Mouse (Mus musculus) C2C12 (cell line): ENCODE results near the gene Tssk3. TPM values are rescaled to one million over a fixed set of nuclear protein-coding genes. Genes with fewer than 3 reads are reported as not detected.

Source experiments
- H3K27me3 ChIP-seq: one replicate; pipeline ENCODE4 v1.6.1; 2011; ENCODE audit not compliant: control insufficient read depth, insufficient read depth, insufficient read length
- H3K36me3 ChIP-seq: one replicate; pipeline ENCODE4 v1.6.1; 2011; ENCODE audit not compliant: control insufficient read depth, insufficient read depth
- H3K4me3 ChIP-seq: one replicate; pipeline ENCODE4 v1.5.1; 2011; ENCODE audit warnings: mild to moderate bottlenecking, control low read depth; ENCODE audit not compliant: poor library complexity, insufficient read depth, severe bottlenecking
- H3K79me2 ChIP-seq: one replicate; pipeline ENCODE4 v1.6.1; 2011; ENCODE audit not compliant: control insufficient read depth, insufficient read depth
- H3K79me3 ChIP-seq: one replicate; pipeline ENCODE4 v1.6.1; 2011; ENCODE audit warnings: low read depth, control low read depth
- H3ac ChIP-seq: one replicate; pipeline ENCODE3; 2011; ENCODE audit warnings: low read depth; ENCODE audit not compliant: control insufficient read depth, insufficient read length
- CEBPB ChIP-seq: IDR thresholded peaks from one replicate; pipeline ENCODE4 v1.6.1; 2011; ENCODE audit warnings: low read depth, mild to moderate bottlenecking, control low read depth, moderate library complexity
- CTCF ChIP-seq: IDR thresholded peaks from one replicate; pipeline ENCODE4 v1.5.1; 2011; ENCODE audit not compliant: control insufficient read depth, insufficient read depth, insufficient read length
- FOSL1 ChIP-seq: IDR thresholded peaks from one replicate; pipeline ENCODE4 v1.8.0; 2011; ENCODE audit warnings: mild to moderate bottlenecking, low read length; ENCODE audit not compliant: poor library complexity, insufficient read depth, severe bottlenecking
- MAX ChIP-seq: IDR thresholded peaks from one replicate; pipeline ENCODE4 v1.6.1; 2011; ENCODE audit warnings: mild to moderate bottlenecking, control low read depth
- MYOD1 ChIP-seq: IDR thresholded peaks from one replicate; pipeline ENCODE4 v1.6.1; 2011; ENCODE audit warnings: low read depth; ENCODE audit not compliant: control insufficient read depth, insufficient read length
- MYOG ChIP-seq: IDR thresholded peaks from one replicate; pipeline ENCODE4 v1.6.1; 2011; ENCODE audit not compliant: control insufficient read depth, insufficient read length; ENCODE audit errors: extremely low read depth
- USF1 ChIP-seq: IDR thresholded peaks from one replicate; pipeline ENCODE4 v1.6.1; 2011; ENCODE audit warnings: low read depth, mild to moderate bottlenecking, control low read depth, moderate library complexity
- polyA plus RNA-seq: library from polyadenylated mRNA; unstranded; fragments of >200 nt; fragmentation: generic; extraction: Trizol; gene quantifications from one replicate; pipeline ENCODE4 v1.2.1, GENCODE M21; 2012; ENCODE audit warnings: missing spikeins

Gene Tssk3
- polyA plus RNA-seq, 1 experiment = not detected

GRCm38 (mm10) chr4:129447360-129447759 lies 43.5 kb downstream of the Tssk3 start:
- Histone ChIP-seq H3K4me3 (no peak overlapping the region), H3K79me2 (no peaks in the 10 kb centered on the region), H3ac (no peak overlapping the region), H3K36me3 (no peaks in the 10 kb centered on the region), H3K27me3 (peaks cover 11% of the 10 kb centered on the region), H3K79me3 (no peaks in the 10 kb centered on the region)
- no peak for TF ChIP-seq FOSL1
- TF ChIP-seq CTCF = no peak
- no peak for TF ChIP-seq CEBPB
- no peak for TF ChIP-seq MYOG
- TF ChIP-seq USF1 = no peak
- TF ChIP-seq MAX = no peak
- no peak for TF ChIP-seq MYOD1

GRCm38 (mm10) chr4:129441145-129441544 lies 49.7 kb downstream of the Tssk3 start:
- no peaks in the 10 kb centered on the region for H3K79me2 ChIP-seq
- no peak overlapping the region for H3K4me3 ChIP-seq
- H3K36me3 ChIP-seq = no peaks in the 10 kb centered on the region
- H3K79me3 ChIP-seq = no peaks in the 10 kb centered on the region
- TF ChIP-seq MYOD1 (no peak), FOSL1 (no peak), MAX (no peak), CTCF (no peak), CEBPB (no peak), MYOG (no peak), USF1 (no peak)
- H3ac ChIP-seq = no peak overlapping the region
- H3K27me3 ChIP-seq = peaks cover 34% of the 10 kb centered on the region

DNA sequence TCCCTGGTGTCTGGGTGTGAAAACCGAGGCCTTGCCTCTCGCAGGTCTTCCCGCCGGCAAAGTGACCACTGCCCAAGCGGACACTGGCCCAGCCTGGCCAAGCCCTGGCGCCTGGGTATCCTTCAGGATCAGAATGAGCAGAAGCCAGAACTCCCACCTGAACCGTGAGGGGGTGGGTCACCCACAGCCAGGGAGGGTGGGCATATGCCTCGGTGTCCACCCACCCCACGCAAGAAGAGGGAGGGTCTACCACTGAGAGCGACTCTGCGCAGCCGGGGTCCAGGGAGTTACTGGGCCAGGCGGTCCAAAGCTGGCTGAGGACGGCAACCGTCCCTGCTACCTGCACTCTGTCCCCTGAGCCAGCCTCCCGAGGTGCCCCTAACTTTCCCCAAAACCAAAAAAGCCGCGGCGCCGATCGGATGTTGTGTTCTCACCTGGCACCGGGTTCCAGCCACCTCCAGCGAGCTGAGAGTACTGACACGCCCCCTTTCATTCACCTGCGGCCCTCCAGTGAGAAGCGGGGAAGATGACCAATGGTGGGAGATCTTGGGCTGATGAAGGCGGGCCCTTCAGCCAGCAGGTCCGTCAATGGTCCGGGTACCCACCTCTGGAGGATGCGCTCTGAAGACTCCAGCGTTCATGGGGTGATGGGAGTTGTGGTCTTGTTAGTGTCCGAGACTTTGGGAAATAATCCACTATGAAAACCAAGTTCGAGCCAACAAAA lies 50.3 kb downstream of the Tssk3 start, which contains the start of gene Zbtb8b:
TSS of gene Zbtb8b (minus strand) at position 514 of the 724 bp plus-strand sequence.
- TF ChIP-seq MAX (no peak), CTCF (no peak), FOSL1 (no peak), MYOG (no peak), USF1 (no peak), MYOD1 (no peak), CEBPB (no peak)
- Histone ChIP-seq H3ac (no peak within 1 kb of the TSS), H3K27me3 (peaks cover 34% of the 10 kb centered on the region), H3K79me3 (no peaks in the 10 kb centered on the region), H3K4me3 (no peak within 1 kb of the TSS), H3K36me3 (no peaks in the 10 kb centered on the region), H3K79me2 (no peaks in the 10 kb centered on the region)

Other genes with a start within 250 kb of the Tssk3 start
- gene C77080, start 229.6 kb downstream of the Tssk3 start, polyA plus RNA-seq = 30.1 TPM
- gene Sync, start 203.4 kb downstream of the Tssk3 start, polyA plus RNA-seq = 15.0 TPM
- 195 TPM for gene Rbbp4, start 155.7 kb downstream of the Tssk3 start, polyA plus RNA-seq
- gene Zbtb8os, start 155.3 kb downstream of the Tssk3 start, polyA plus RNA-seq = 31.2 TPM
- 4.6 TPM for gene Zbtb8a, start 112.9 kb downstream of the Tssk3 start, polyA plus RNA-seq
- not detected for gene Zbtb8b, start 50.2 kb downstream of the Tssk3 start, polyA plus RNA-seq
- 11.8 TPM for gene Bsdc1, start 29.4 kb downstream of the Tssk3 start, polyA plus RNA-seq
- not detected for gene Fam229a, start 168 bp upstream of the Tssk3 start, polyA plus RNA-seq
- gene Marcksl1, start 22.6 kb upstream of the Tssk3 start, polyA plus RNA-seq = 148 TPM
- 96.7 TPM for gene Hdac1, start 51.7 kb upstream of the Tssk3 start, polyA plus RNA-seq
- gene Lck, start 82.6 kb upstream of the Tssk3 start, polyA plus RNA-seq = 1.5 TPM
- gene Fam167b, start 87.5 kb upstream of the Tssk3 start, polyA plus RNA-seq = 0.27 TPM
- gene Eif3i, start 109.6 kb upstream of the Tssk3 start, polyA plus RNA-seq = 416 TPM
- 218 TPM for gene Tmem234, start 109.6 kb upstream of the Tssk3 start, polyA plus RNA-seq
- 0.40 TPM for gene Dcdc2b, start 123.2 kb upstream of the Tssk3 start, polyA plus RNA-seq
- gene Iqcc, start 128.1 kb upstream of the Tssk3 start, polyA plus RNA-seq = 10.8 TPM
- gene Ccdc28b, start 132.9 kb upstream of the Tssk3 start, polyA plus RNA-seq = 7.7 TPM
- gene Txlna, start 150.0 kb upstream of the Tssk3 start, polyA plus RNA-seq = 43.0 TPM
- 23.9 TPM for gene Kpna6, start 181.7 kb upstream of the Tssk3 start, polyA plus RNA-seq
- 17.0 TPM for gene Tmem39b, start 205.8 kb upstream of the Tssk3 start, polyA plus RNA-seq